Mouse (Mus musculus): Measurements from ENCODE around the gene Irf9. TPM values are rescaled to one million over a fixed set of nuclear protein-coding genes. Genes with fewer than 3 reads are reported as not detected.

Gene Irf9
- total RNA-seq (2021), result 10 to 100 TPM; 11.5 to 15.7 TPM

DNA sequence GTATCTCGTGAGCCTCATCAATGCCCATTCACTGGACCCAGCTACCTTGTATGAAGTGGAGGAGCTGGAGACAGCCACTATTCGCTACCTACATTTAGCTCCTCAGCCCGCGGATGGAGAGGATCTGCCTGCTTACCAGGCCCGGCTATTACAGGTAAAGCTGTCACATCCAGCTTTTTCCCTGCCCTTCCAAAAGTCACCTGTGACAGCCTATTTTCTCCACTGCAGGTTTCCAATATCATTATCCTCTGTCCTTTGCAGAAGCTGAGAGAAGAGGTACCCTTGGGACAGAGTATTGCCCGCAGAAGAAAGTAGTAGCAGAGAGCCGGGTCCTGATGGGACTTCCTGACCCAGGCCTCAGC is at the start of gene Irf9:
TSS of gene Irf9 (plus strand) at position 301 of the 362 bp plus-strand sequence.
- DNase-seq, result no peak
- intact Hi-C loops (cut with DNase I), result no loop called here

DNA sequence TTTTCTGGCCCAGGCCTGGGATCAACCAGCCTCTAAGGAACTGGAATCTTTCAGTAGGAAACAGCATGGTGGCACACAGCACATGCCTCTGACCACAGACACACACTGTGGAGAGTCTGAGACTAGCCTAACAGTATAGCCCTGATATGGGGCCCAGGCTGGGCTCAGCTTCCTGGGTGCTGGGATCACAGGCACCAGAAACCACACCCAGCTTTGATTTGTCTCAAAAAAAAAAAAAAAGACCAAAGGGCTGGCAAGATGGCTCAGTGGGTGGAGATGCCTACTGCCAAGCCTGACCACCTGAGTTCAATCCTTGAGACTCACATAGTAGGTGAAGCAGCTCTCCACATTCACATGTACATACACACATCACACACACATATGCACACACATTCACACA is 48.7 kb upstream of the Irf9 start:
- no peak for DNase-seq
- intact Hi-C loops (cut with DNase I), result no loop called here

DNA sequence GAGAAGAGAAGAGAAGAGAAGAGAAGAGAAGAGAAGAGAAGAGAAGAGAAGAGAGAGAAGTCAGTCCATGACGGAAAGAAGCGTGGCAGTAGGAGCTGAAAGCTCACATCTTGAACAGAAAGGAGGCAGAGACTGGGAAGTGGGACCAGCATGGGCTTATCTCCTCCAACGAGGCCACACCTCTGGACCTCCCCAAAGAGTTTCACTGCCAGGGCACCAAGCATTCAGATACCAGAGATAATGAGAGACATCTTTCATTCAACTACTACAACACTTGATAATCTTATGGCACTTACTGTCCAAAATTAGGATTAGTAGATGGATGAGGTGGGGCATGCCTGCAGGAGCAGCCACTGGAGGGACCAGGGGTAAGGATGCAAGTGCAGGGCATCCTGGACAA is 47.6 kb upstream of the Irf9 start:
- intact Hi-C loops (cut with DNase I), result no loop called here
- DNase-seq, result no peak

DNA sequence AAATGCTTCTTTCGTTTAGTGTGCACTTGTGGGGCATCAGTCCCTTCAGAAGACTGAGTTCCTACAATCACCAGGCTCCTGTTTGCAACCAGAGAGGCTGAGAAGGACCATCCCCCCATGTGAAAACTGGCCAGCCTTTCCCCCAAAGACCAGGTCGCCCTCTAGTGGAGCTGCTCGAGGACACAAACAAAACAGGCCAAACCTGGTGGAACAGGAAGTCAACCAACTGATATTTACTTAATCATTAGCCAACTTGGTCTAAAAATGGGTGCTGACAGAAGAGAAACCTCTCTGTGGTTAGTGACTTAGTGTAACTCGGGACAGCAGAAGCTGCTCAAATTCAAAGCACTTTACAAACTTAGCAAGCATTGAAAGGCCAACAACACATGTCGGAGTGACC is 46.4 kb upstream of the Irf9 start:
- intact Hi-C loops (cut with DNase I), result no loop called here
- peak; percentile 85 for DNase-seq

DNA sequence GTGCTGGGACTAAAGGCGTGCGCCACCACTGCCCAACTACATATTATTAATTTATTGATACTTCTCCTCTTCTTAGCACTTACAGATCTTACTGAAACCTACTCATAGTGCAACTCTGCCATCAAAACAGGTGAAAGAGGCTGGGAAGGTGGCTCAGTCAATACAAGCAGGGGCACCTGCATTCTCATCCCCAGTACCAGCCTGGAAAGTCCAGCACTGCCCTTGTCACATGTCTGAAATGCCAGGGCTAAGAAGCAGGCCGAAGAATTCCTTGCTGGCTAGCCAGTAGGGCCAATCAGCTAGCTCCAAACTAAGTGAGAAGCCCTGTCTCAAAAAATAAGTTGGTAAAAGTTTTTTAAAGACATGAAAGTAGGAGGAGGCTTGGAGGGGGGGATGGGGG is 45.8 kb upstream of the Irf9 start:
- DNase-seq, result no peak
- intact Hi-C loops (cut with DNase I), result no loop called here

DNA sequence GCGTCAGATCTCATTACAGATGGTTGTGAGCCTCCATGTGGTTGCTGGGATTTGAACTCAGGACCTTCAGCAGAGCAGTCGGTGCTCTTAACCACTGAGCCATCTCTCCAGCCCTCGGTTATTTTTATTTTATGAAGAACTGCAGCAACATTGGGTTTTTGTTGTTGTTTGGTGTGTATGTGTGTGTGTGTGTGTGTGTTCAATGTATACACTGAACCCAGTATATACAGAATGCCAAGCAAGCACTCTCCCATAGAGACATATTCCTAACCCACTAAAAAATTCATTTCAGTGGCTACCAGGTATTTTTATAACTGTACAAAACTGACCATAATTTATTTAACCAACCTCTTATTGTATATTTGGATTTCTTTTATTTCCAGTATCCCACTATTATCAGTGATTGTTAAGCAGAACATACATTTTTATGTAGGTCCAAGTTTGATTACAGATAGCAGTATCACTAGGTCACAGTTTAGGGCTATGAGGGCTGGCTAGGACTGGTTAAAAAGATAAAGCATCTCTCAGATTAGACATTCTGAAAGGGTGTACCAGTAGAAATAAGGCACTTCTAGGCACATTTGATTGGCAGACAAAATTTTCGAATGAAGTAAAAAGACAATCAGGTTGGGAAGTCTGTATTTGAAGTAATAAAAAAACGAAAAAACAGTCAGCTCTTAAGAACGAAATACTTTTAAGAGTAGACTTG is 44.5 kb upstream of the Irf9 start:
- DNase-seq, result no peak
- intact Hi-C loops (cut with DNase I), result no loop called here

DNA sequence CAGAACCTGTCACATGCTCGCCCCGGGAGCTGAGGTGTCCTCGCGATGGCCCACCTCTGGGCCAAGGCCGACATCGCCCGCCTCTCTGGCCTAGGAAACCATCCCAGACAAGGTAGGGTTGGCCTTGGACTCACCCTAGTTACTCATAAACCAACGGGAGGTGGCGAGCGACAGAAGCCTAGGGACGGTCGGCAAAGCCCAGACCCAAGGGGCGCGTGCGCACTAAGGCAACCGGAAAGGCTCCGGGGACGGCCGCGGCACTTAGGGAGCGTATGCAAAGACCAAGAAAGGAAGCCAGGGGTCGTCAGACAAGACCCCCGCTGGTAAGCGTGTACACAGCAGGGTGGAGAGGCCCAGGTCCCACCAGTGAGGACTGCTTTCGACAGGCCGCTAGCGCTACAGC is 43.6 kb upstream of the Irf9 start, which contains the start of gene Dcaf11:
TSS of gene Dcaf11 (plus strand) at position 208 of the 403 bp plus-strand sequence.
- intact Hi-C loops (cut with DNase I), result no loop called here
- DNase-seq, result peak; percentile 93

DNA sequence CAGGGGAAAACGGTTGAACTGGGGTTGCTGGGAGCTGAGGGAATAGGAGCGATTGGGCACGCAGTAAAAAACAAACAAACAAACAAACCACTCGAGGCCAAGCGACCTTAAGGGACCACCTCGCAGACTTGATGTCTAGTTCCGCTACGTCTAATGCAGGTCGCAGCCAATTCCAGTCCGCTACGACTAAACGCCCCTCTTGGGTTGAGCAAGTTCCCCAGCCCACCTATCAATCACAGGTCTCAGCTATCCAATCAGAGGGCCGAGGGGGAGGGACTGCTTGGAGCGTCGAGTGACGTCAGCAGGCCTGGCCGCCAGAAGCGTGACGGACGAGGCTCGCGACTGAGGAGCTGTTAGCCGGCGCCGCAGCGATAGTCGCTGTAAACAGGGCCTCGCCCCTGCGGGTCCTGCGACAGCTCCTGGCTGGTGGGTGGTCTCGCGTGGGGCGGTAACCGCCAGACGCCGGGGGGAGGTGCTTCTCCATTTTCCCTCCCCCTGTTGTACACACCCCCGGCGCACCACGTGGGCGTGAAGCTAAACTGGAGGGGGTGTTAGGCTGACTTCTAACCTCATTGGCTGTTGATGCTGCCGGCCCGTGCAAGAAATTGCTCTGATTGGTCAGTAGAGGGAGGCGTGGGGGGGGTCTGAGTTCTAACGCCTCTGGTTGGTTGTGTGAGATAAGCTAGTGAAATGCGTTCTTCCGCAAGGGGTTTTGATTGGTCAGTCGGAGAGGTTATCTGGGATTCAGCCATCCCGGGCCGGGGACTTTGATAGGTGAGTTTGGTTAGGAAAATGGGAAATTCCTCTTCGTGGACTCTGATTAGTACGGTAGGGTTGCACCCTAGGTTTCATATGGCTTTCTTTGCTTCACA is 42.9 kb upstream of the Irf9 start, which contains the start of gene A730061H03Rik:
TSS of gene A730061H03Rik (minus strand) at position 205 of the 872 bp plus-strand sequence.
- intact Hi-C loops (cut with DNase I), result no loop called here
- peak; percentile 99 for DNase-seq

DNA sequence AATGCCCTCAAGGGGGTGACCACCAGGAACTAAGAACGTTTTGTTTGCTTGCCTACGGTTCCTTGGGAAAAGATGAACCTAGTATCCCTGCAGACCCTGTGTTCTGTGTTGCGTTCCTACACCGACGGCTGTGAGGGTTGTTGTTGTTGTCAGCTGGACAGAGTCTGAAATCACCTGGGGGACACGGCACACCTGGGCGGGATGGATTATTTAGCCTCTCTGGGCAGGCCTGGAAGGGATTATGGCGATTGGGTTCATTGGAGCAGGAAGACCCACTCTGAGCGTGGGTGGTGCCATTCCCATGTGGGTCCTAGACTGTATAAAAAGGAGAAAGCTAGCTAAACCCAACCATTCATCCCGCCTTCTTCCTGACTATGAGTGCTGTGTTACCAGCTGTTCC is 41.5 kb upstream of the Irf9 start:
- intact Hi-C loops (cut with DNase I), result no loop called here

DNA sequence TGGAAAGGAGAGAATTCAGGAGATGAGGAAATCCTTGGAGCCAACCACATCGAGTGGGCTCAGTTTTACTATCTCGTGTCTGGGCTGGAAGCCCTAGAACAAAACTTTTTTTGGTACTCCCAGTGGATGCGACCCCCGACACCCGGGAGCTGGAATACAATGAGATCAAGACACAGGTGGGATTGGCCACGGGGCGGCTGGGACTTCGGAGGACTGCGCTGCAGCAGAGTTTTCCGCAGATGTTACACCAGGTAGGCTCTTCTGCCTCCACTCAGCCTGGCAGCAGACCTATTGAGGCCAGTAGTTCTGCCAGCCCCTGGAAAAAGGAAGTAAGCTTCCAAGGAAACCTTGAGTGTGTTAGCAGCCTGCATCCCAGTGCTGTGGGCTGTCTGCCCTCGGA is 40.1 kb upstream of the Irf9 start:
- intact Hi-C loops (cut with DNase I), result no loop called here

More for the DNA sequence above, 41.5 kb upstream of the Irf9 start:
- no peak for DNase-seq

DNA sequence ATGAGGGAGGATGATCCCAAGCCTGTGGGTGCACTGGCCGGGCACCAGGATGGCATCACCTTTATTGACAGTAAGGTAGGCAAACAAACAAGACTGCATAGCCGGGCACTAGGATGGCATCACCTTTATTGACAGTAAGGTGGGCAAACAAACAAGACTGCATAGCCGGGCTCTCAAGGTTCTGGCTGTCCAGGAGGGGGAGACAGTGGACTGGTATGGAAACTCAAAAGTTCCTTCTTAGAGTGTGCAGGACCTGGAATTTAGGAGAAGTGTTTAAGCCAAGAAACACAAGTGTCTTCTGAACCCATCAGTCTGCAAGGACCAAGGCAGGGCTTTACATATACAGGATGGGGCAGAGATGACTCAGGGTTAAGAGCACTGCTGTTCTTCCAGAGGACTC is 37.6 kb upstream of the Irf9 start:
- intact Hi-C loops (cut with DNase I), result no loop called here
- DNase-seq, result no peak

More for the DNA sequence above, 40.1 kb upstream of the Irf9 start:
- DNase-seq, result no peak

DNA sequence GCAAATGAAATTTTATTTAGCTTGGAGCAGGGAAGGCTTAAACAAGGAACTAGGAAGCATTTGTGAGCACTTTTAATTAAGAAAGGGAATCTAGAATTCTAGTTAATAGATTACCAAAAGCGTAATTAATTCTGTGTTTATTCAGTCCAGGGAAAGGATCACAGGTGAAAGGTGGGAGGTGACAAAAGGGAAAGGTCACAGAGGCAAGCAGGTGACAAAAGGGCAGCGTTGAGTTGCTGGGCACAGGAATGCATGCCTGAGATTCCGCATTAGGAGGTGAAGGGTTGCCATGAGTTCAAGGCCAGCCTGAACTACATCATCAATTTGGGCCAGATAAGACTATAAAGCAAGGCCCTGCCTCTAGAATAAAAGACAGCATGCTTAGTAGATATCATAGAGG is 35.9 kb upstream of the Irf9 start:
- intact Hi-C loops (cut with DNase I), result no loop called here
- no peak for DNase-seq

DNA sequence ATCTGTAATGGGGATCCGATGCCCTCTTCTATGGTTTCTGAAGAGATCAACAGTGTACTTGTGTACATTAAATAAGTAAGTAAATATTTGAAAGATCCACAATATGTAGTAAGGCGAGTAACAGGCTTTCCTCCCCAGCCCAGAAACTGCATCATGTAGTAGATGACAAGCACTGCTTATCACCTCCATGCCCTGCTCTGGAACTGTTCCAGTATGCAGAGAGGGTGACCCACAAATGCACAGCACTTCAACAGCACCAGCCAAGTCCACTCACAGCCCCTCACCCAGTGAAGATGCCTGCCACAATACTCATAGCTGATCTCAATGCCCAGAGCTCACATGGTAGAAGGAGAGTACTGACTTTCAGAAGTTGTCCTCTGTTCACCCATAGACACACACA is 32.8 kb upstream of the Irf9 start:
- no peak for DNase-seq
- intact Hi-C loops (cut with DNase I), result no loop called here

DNA sequence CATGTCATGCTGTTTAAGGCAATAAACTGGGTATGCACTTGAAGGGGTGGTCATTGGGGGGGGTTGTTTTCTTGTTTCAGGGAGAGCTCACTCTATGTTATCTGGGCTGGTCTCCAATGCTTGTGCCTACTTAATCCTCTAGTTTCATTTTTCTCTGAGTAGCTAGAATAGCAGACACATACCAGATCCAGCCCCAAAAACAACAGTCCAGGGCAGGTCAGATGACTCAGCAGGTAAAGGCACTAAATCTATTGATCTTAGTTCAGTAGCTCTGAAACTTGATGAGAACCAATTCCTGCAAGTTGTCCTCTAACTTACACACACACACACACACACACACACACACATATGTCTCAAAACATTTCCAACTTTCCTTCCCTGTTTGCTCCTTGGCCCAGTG is 31.6 kb upstream of the Irf9 start:
- no peak for DNase-seq
- intact Hi-C loops (cut with DNase I), result no loop called here

DNA sequence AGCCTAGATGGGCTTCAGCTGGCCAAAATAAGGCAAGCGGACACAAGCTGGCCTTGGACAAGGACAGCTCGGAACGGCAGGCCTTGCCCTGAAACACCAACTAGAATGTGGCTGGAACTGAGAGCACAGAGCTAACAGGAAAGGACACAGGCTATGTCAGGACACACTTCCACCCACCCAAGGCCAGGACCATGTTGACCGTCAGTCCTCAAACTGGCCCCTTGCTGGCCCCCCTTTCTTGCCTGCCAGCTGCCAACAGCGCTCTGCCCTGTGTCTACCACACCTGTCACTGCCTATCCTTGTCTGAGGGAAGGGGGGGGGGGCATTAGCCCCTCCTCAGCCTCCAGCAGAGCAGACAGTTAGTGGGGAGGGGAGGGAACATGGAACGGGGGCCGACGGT is 28.1 kb upstream of the Irf9 start, which contains the start of gene Fitm1:
TSS of gene Fitm1 (plus strand) at position 316 of the 400 bp plus-strand sequence.
- no peak for DNase-seq
- intact Hi-C loops (cut with DNase I), result no loop called here

DNA sequence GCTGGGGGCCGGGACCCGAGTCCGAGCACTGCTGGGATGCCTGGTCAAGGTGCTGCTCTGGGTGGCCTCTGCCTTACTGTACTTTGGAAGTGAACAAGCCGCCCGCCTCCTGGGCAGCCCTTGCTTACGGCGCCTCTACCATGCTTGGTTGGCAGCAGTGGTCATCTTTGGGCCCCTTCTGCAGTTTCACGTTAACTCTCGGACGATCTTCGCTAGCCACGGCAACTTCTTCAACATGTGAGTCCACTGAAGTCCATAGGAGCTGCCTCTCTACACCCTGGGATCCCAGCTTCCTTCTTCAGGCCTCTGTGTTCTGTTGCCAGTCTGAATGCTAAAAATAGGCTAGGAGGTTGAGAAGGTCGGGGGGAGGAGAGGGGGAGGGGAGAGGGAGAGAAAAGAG is 27.7 kb upstream of the Irf9 start:
- DNase-seq, result no peak
- intact Hi-C loops (cut with DNase I), result no loop called here

DNA sequence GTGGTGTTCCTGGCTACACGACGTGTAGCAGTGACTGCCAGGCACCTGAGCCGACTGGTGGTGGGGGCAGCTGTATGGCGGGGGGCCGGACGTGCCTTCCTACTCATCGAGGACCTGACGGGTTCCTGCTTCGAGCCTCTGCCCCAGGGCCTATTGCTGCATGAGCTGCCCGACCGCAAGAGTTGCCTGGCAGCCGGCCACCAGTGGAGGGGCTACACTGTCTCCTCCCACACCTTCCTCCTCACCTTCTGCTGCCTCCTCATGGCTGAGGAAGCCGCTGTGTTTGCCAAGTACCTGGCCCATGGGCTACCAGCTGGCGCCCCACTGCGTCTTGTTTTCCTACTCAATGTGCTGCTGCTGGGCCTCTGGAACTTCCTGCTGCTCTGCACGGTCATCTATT is 27.0 kb upstream of the Irf9 start:
- intact Hi-C loops (cut with DNase I), result no loop called here
- DNase-seq, result peak; percentile 32

DNA sequence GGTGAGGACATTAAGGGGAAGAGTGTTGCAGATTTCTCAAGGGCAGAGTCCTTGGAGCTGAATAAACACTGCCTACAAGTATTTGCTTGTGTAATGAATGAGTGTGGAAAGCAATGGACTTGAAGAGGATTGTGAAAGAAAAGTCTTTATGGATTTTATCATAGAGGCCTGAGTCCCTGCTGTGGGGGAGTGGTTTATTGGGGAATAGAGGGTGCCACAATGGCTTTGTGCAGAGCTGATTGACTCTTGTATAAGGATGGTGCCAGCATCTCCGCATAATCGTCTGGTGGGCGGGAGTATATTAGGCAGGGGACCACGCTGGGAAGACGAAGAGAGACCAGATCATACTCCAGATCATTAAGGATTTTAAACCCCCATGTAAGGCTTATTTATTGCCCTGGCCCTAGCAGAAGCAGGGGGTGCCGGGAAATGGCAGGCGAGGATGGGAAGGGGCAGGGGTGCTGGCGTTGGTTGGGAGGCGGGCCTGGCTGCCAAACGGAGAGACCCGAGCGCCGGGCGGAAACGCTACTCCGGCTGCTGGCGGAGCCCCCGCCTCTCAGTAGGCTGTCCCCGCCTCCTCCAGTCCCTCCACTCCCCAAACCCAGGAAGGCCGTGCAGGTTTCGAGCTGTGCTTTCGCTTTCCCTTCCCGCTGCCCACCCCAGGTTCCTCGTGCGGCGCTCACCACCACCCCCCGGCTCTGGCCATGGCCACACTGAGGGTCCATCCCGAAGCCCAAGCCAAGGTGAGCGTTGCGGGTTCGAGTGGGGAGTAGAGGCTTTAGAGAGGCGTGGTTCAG is 25.3 kb upstream of the Irf9 start, which contains the start of gene Psme1:
TSS of gene Psme1 (plus strand) at position 253 of the 797 bp plus-strand sequence.
- intact Hi-C loops (cut with DNase I), result no loop called here
- DNase-seq, result peak; percentile 91

DNA sequence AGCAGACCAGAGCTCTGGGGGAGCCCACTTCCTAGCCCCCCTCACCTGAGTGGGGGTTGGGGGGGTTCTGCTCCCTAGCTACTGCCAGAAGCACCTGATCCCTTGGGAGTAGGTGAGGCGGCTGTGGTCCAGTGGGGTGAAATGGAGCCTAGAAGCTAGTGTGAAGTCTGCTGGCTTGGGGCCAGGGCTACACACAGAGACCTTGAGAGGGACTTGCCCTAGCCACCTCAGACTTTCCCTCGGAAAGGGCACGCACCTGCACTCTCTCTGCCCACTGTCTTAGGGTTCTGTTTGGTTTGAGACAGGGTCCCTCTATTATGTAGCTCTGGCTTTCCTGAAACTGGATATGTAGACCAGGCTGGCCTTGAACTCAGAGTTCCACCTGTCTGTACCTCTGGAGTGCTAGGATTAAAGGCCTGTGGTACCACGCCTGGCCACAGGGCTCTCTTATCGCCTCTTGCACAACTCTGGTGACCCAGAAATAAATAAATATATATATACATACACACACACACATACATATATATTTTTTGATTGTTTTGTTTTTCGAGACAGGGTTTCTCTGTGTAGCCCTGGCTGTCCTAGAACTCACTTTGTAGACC is 24.6 kb upstream of the Irf9 start:
- intact Hi-C loops (cut with DNase I), result no loop called here
- DNase-seq, result peak; percentile 65
